In genomic region chr6:35032704-35033103, GRCm38 (mm10) we compare ENCODE assay signal across 25 mouse cellular contexts. TPM values are rescaled to one million over a fixed set of nuclear protein-coding genes. Genes with fewer than 3 reads are reported as not detected.
"Had no signal": no experiment of that assay in that cellular context is flagged by ENCODE, and none has a peak within 500 bp of the region (broad histone marks: within the 10 kb centered on the region; RNA-seq: fewer than 3 reads in every experiment).

No protein-coding gene starts in this region.

- H3K9ac ChIP-seq: heart, embryonic 13.5 days; heart, embryonic 15.5 days; hindbrain, embryonic 13.5 days; hindbrain, embryonic 15.5 days; kidney, embryonic 15.5 days; limb, embryonic 12.5 days had no signal

- H3K4me3 ChIP-seq: gastrocnemius, adult 2 months; heart, adult 2 months; heart, embryonic 13.5 days; heart, embryonic 15.5 days; hindbrain, embryonic 13.5 days; hindbrain, embryonic 15.5 days; kidney, embryonic 15.5 days; limb, embryonic 10.5 days; limb, embryonic 12.5 days had no signal

- H3K4me2 ChIP-seq: heart, embryonic 11.5 days; heart, embryonic 13.5 days; heart, embryonic 15.5 days; hindbrain, embryonic 13.5 days; hindbrain, embryonic 15.5 days; kidney, embryonic 15.5 days; limb, embryonic 12.5 days had no signal

- H3K27ac ChIP-seq: gastrocnemius, adult 2 months; heart, adult 2 months; heart, embryonic 13.5 days; heart, embryonic 15.5 days; hindbrain, embryonic 13.5 days; hindbrain, embryonic 15.5 days; hindbrain, postnatal 0 days; kidney, embryonic 15.5 days; kidney, postnatal 0 days; limb, embryonic 10.5 days; limb, embryonic 12.5 days had no signal

- DNase-seq: gastrocnemius, adult 2 months; gastrocnemius, postnatal 10 days; gastrocnemius, postnatal 25 days; heart, adult 2 months; heart, postnatal 14 days; heart, postnatal 36 days; kidney, adult 11 months; kidney, adult 2 months; kidney, adult 9 months; kidney, postnatal 14 days; kidney, postnatal 36 days; layer of hippocampus, adult 9-11 months; layer of hippocampus, postnatal 36 days had no signal

- ATAC-seq: hindbrain, postnatal 0 days; intestine, embryonic 16.5 days had no signal

- H3K27me3 ChIP-seq: heart, embryonic 13.5 days; heart, embryonic 15.5 days; hindbrain, embryonic 13.5 days; hindbrain, embryonic 15.5 days; kidney, embryonic 15.5 days; limb, embryonic 12.5 days had no signal

- H3K4me1 ChIP-seq: heart, embryonic 15.5 days; hindbrain, embryonic 15.5 days; kidney, embryonic 15.5 days; limb, embryonic 10.5 days; limb, embryonic 12.5 days had no signal

- H3K9me3 ChIP-seq: heart, embryonic 13.5 days; heart, embryonic 15.5 days; hindbrain, embryonic 13.5 days; hindbrain, embryonic 15.5 days; kidney, embryonic 15.5 days; limb, embryonic 10.5 days; limb, embryonic 12.5 days had no signal

RNA-seq across cellular contexts. Expression of gene Slc23a4, which starts 44.5 kb away (rescaled TPM):
- total RNA-seq: gastrocnemius, adult 2 months; liver, adult 2 months had no signal
